Mouse (Mus musculus): ENCODE measurements around the gene Heatr5a.

GRCm38 (mm10) chr12:51851155-51851554 lies 120.0 kb downstream of the Heatr5a start:
- no peak for TF ChIP-seq USF1 (IDR thresholded peaks at IDR 0.05; ENCODE audit: low read depth)
- TF ChIP-seq CTCF (IDR thresholded peaks at IDR 0.05; ENCODE audit: control insufficient read depth, insufficient read depth, insufficient read length), result no peak
- TF ChIP-seq FOSL1 (IDR thresholded peaks at IDR 0.05; ENCODE audit: insufficient read depth, low read length, poor library complexity, severe bottlenecking), result no peak
- TF ChIP-seq MYOG (IDR thresholded peaks at IDR 0.05; ENCODE audit: control insufficient read depth, extremely low read depth, insufficient read length), result no peak
- TF ChIP-seq MAX (IDR thresholded peaks at IDR 0.05), result no peak
